Comparison of ENCODE assay signal across 8 mouse cellular contexts in the genomic region with DNA sequence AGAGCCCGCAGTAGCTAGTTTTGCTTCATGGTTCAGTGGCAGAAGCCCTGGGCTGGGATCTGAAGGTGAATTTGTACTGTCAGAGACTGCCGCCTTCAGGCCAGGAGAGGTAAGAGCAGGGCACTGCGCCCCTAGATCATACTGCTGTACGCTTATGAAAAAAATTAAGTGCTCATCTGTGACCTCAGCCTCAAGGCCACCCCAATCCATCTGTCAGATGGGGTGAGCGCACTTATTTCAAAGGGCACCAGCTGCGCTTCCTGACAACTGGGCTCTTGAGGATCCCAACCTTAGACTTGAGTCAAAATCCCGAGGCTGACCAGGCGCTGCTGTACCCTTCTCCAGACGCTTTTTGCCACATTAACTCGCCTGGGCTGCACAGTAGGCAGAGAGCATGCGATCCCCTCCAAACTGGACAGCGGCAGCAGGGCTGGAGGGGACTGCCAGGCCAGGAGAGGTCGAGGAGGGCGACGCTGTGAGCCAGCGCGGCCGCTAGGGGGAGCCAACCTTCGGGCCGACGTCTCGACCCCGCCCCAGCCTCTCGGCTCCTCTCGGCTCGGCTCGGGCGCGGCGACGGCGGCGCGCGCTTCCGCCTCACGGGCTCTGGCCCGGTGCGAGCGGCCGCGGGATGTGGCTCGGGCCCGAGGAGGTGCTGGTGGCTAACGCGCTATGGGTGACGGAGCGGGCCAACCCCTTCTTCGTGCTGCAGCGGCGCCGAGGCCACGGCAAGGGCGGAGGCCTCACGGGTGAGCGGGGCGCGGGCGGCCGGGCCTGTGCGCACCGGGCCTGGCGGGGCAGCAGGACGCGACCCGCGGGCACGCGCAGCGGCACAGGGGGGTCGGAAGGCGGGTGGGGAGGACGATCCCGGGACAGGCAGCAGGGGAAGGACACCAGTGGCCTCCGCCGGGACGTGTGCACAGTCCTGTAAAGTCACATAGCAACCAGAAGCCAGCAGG. TPM values are rescaled to one million over a fixed set of nuclear protein-coding genes. Genes with fewer than 3 reads are reported as not detected.
DNase-seq lines count a peak whose midpoint lies in the region; ATAC-seq and TF ChIP-seq lines count a peak whose summit lies in the region.

TSS of gene Tbc1d9b (plus strand) at position 586 of the 956 bp plus-strand sequence.

- peak; percentile 42 for DNase-seq in Patski (ENCODE audit: low read depth, low spot score)
- DNase-seq in cerebellum, postnatal 14 days: peak; percentile 95 to 96
- DNase-seq in frontal cortex, postnatal 25 days (ENCODE audit: low spot score in 2 of 2): peak; percentile 81 to 83
- DNase-seq in hindbrain, embryonic 14.5 days (ENCODE audit: low spot score): peak; percentile 91
- peak; percentile 83 to 84 for DNase-seq in layer of hippocampus, postnatal 36 days
- peak; percentile 92 for DNase-seq in lung, postnatal 36 days
- DNase-seq in retina, postnatal 1 day: peak; percentile 92
- DNase-seq in urinary bladder, adult 18-20 months (ENCODE audit: low spot score in 2 of 2): peak; percentile 80 to 83

- WGBS in hindbrain, embryonic 14.5 days: under 1% methylated on average over 71 of the region's 77 CpGs

- H3K9me3 ChIP-seq in hindbrain, embryonic 14.5 days (ENCODE audit: control insufficient read depth, low read length): no peaks in the 10 kb centered on the region

- H3K27me3 ChIP-seq in Patski: no peaks in the 10 kb centered on the region
- no peaks in the 10 kb centered on the region for H3K27me3 ChIP-seq in hindbrain, embryonic 14.5 days (ENCODE audit: control insufficient read depth, insufficient read depth, low read length)

- H3K4me3 ChIP-seq in hindbrain, embryonic 14.5 days (replicated peaks; ENCODE audit: low read length): peak within 1 kb of the TSS; percentile 84

- peak within 1 kb of the TSS; percentile 88 for H3K27ac ChIP-seq in hindbrain, embryonic 14.5 days

- in situ Hi-C loops in Patski (cut with MboI; ENCODE audit: low pct_unique_long_range_greater_than_20kb): loop anchor here (5.0 kb wide), 1 partner anchor 144 kb away; no protein-coding TSS in a partner anchor

- peak; percentile 93 for ATAC-seq in Patski
- peak; percentile 93 for ATAC-seq in hindbrain, embryonic 14.5 days (ENCODE audit: low FRiP score)

- peaks cover 17% of the 10 kb centered on the region for H3K4me1 ChIP-seq in hindbrain, embryonic 14.5 days (replicated peaks; ENCODE audit: control insufficient read depth, insufficient read depth, low read length)

- TF ChIP-seq CTCF in Patski (IDR thresholded peaks at IDR 0.05): peak; percentile 100

- peaks cover 5% of the 10 kb centered on the region; the same call in 1 of the 2 replicates for H3K36me3 ChIP-seq in hindbrain, embryonic 14.5 days (replicated peaks; ENCODE audit: control insufficient read depth, insufficient read depth)

- POLR2A ChIA-PET in Patski (lab: Charles Lee): interaction anchor here (1.5 kb wide), 1 partner anchor 10 kb away, joined by 3 read pairs; no protein-coding TSS in a partner anchor

- CTCF ChIA-PET in Patski (lab: Charles Lee): interaction anchor here (0.6 to 2.2 kb wide), 21 partner anchors 10 to 199 kb away, joined by 3 to 32 read pairs (median 4); no protein-coding TSS in a partner anchor

- peak within 1 kb of the TSS; percentile 88 for H3K4me2 ChIP-seq in hindbrain, embryonic 14.5 days (replicated peaks)

- peak within 1 kb of the TSS; percentile 96 for H3K9ac ChIP-seq in hindbrain, embryonic 14.5 days

RNA-seq across cellular contexts. Expression of gene Tbc1d9b, which starts in this region (rescaled TPM):
- 90.9 TPM for polyA plus RNA-seq in Patski (2021)
- 35.7 and 38.2 TPM in 2 replicates for polyA plus RNA-seq in hindbrain, embryonic 14.5 days (2014; fragmentation: Nextera tagmentation; extraction: Ambion mirVana)
- total RNA-seq in layer of hippocampus, postnatal 36 days (2021): 100 to 1,000 TPM; 102 to 104 TPM

Comparison
In these comparisons a context has a peak if more than half of its experiments do, and no peak if none do; other contexts are left out.
1. Peak in every context shown above with its lines: DNase-seq, ATAC-seq, H3K4me3 ChIP-seq and H3K27ac ChIP-seq.
2. DNase-seq: peak in every context shown above with its lines; median percentile 96 in cerebellum, postnatal 14 days; 92 in lung, postnatal 36 days; 92 in retina, postnatal 1 day; 91 in hindbrain, embryonic 14.5 days; 84 in layer of hippocampus, postnatal 36 days; 82 in frontal cortex, postnatal 25 days; 82 in urinary bladder, adult 18-20 months; 42 in Patski.